Mouse (Mus musculus): ENCODE data around the gene Xlr5c.

DNA sequence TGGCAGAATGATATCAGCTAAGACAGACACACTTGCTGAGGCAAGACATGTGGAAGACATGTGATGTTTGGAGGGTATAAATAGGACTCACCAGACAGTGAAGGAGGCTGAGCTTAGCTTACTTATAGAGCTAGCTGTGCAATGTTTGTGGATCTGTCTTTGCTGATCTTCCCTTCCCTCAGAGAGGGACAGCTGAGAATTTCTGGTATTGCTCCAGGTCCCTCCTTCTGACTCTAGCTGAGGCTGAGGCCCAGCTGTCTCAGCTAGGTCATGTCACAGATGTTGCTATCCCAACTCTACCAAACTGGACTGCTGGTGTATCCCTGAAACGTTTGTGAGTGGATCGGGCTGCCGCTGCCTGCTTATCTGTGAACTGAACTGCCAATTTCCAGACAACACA lies 28.3 kb upstream of the Xlr5c start:
- TF ChIP-seq MAFK (IDR thresholded peaks at IDR 0.05; ENCODE audit: insufficient read depth, low read depth, low read length), result no peak
- no peak for TF ChIP-seq ZC3H11A (IDR thresholded peaks at IDR 0.05; ENCODE audit: borderline replicate concordance, low read depth, low read length)

Measured in ES-E14 (cell line).